24 mouse cellular contexts compared by ENCODE assay signal in the genomic region with DNA sequence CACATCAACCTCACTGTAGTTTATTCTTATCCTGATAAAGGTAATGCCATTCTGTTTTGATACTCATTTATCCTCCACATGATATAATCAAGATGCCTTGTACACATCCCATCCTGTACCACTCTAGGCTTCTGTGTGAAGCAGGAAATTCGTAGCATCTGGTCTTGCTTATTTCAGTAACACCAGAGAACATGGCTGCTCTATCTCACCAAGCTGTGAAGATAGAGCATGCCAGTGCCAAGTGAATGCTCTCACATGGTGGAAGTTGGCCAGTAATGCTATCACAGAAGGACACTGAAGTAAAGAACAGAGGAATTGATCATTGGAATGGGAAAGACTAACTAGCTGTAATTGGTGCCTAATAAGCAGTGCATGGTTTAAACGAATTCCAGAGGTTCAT.
A peak's percentile ranks its signal among the peaks of the same experiment; 100 is the strongest.
DNase-seq lines count a peak whose midpoint lies in the region; TF ChIP-seq lines count a peak whose summit lies in the region.
"Had no signal": no experiment of that assay in that cellular context is flagged by ENCODE, and none has a peak within 500 bp of the region (broad histone marks: within the 10 kb centered on the region; RNA-seq: fewer than 3 reads in every experiment).

No protein-coding gene starts in this region.

- WGBS in heart, adult 2 months, result 50% methylated on average over 2 of the region's 2 CpGs

- peaks cover 12% of the 10 kb centered on the region for H3K36me3 ChIP-seq in heart, adult 2 months (ENCODE audit: control insufficient read depth, insufficient read depth, low read length)
- H3K36me3 ChIP-seq: forebrain, embryonic 15.5 days; hindbrain, embryonic 12.5 days; intestine, embryonic 15.5 days; midbrain, embryonic 13.5 days; neural tube, embryonic 13.5 days had no signal

- TF ChIP-seq EP300 in heart, adult 2 months (IDR thresholded peaks at IDR 0.05; ENCODE audit: insufficient read depth, low read depth, low read length), result no peak

- H3K4me3 ChIP-seq in heart, adult 2 months, result no peak overlapping the region
- H3K4me3 ChIP-seq: forebrain, embryonic 15.5 days; hindbrain, embryonic 12.5 days; intestine, embryonic 15.5 days; midbrain, embryonic 13.5 days; neural tube, embryonic 13.5 days had no signal

- H3K4me1 ChIP-seq in heart, adult 2 months (ENCODE audit: control insufficient read depth, insufficient read depth, low read length), result peaks cover 1% of the 10 kb centered on the region
- H3K4me1 ChIP-seq: forebrain, embryonic 15.5 days; hindbrain, embryonic 12.5 days; intestine, embryonic 15.5 days had no signal

- intact Hi-C loops in heart, adult 2 months (cut with DNase I), result no loop called here
- intact Hi-C loops in heart, postnatal 14 days (cut with DNase I), result loop anchor here (5.0 kb wide), 1 partner anchor 101 kb away; no protein-coding TSS in a partner anchor

- no peak for TF ChIP-seq CTCF in heart, adult 2 months (IDR thresholded peaks at IDR 0.05)

- no peak overlapping the region for H3K9ac ChIP-seq in heart, adult 2 months (ENCODE audit: low read depth, low read length)
- H3K9ac ChIP-seq: forebrain, embryonic 15.5 days; hindbrain, embryonic 12.5 days; intestine, embryonic 15.5 days; liver, embryonic 14.5 days; midbrain, embryonic 13.5 days; neural tube, embryonic 13.5 days had no signal

- no peak for TF ChIP-seq POLR2A in heart, adult 2 months (IDR thresholded peaks at IDR 0.05; ENCODE audit: insufficient read depth, low read depth, low read length)

- H3K27me3 ChIP-seq in heart, adult 2 months (ENCODE audit: control insufficient read depth, insufficient read depth, low read length), result no peaks in the 10 kb centered on the region
- H3K27me3 ChIP-seq: forebrain, embryonic 15.5 days; hindbrain, embryonic 12.5 days; intestine, embryonic 15.5 days; midbrain, embryonic 13.5 days; neural tube, embryonic 13.5 days had no signal

- peak overlapping the region; percentile 7 for H3K27ac ChIP-seq in heart, adult 2 months
- H3K27ac ChIP-seq: forebrain, embryonic 15.5 days; hindbrain, embryonic 12.5 days; hindbrain, postnatal 0 days; intestine, embryonic 15.5 days; liver, embryonic 14.5 days; macrophage; midbrain, embryonic 13.5 days; neural tube, embryonic 13.5 days had no signal

- H3K79me2 ChIP-seq in heart, adult 2 months (replicated peaks; ENCODE audit: control insufficient read depth, insufficient read depth, low read length), result no peaks in the 10 kb centered on the region; the same call in 1 of the 2 replicates

- DNase-seq in heart, adult 2 months, result no peak
- no peak for DNase-seq in heart, adult 9 months (ENCODE audit: low spot score in 2 of 2)
- DNase-seq in heart, postnatal 4 days, result peak; percentile 20
- DNase-seq in heart, postnatal 14 days, result no peak
- DNase-seq in layer of hippocampus, adult 9-10 months (ENCODE audit: low spot score), result peak; percentile 43
- peak; percentile 29 for DNase-seq in telencephalon, adult 2 months (ENCODE audit: low read depth, low spot score)
- DNase-seq: adrenal gland, postnatal 25 days; B cell, adult 2 months; cerebellum, adult 2 months; cerebellum, postnatal 25 days; gastrocnemius, postnatal 14 days; kidney, adult 2 months; kidney, postnatal 4 days; liver; lung, adult 2 months; lung, postnatal 10 days had no signal

Comparison
In these comparisons a context has a peak if more than half of its experiments do, and no peak if none do; other contexts are left out.
1. DNase-seq: peak in heart, postnatal 4 days (single experiment), layer of hippocampus, adult 9-10 months (single experiment) and telencephalon, adult 2 months (single experiment); none in heart, adult 2 months (0 of 2), heart, adult 9 months (0 of 2) and heart, postnatal 14 days (0 of 2).